Mouse (Mus musculus): ENCODE results near the gene Gnrhr.

- TF ChIP-seq CTCF (IDR thresholded peaks at IDR 0.05; ENCODE audit: extremely low read depth, insufficient read depth, insufficient read length, insufficient replicate concordance) (no peak), POLR2A (IDR thresholded peaks at IDR 0.05; ENCODE audit: low read depth, low read length) (no peak)
Measured at GRCm38 (mm10) chr5:86190290-86190689, 7.4 kb downstream of the Gnrhr start.

Measured in spleen, adult 2 months (tissue).